In genomic region chr14:79473384-79473783, GRCm38 (mm10) we compare ENCODE assay signal across 35 mouse cellular contexts.
"Had no signal": no experiment of that assay in that cellular context is flagged by ENCODE, and none has a peak within 500 bp of the region (broad histone marks: within the 10 kb centered on the region; RNA-seq: fewer than 3 reads in every experiment).

No protein-coding gene starts in this region.

- H3K27me3 ChIP-seq: heart, embryonic 12.5 days; heart, embryonic 13.5 days; heart, embryonic 15.5 days; hindbrain, embryonic 12.5 days; hindbrain, embryonic 13.5 days; hindbrain, embryonic 15.5 days; intestine, embryonic 15.5 days; kidney, embryonic 15.5 days had no signal

- H3K27ac ChIP-seq: heart, embryonic 10.5 days; heart, embryonic 13.5 days; heart, embryonic 15.5 days; hindbrain, embryonic 10.5 days; hindbrain, embryonic 12.5 days; hindbrain, embryonic 13.5 days; hindbrain, embryonic 14.5 days; hindbrain, embryonic 15.5 days; hindbrain, postnatal 0 days; intestine, embryonic 15.5 days; kidney, embryonic 15.5 days; kidney, postnatal 0 days; layer of hippocampus, adult 2 months had no signal

- H3K9ac ChIP-seq: heart, embryonic 12.5 days; heart, embryonic 13.5 days; heart, embryonic 15.5 days; hindbrain, embryonic 12.5 days; hindbrain, embryonic 13.5 days; hindbrain, embryonic 14.5 days; hindbrain, embryonic 15.5 days; intestine, embryonic 15.5 days; kidney, embryonic 15.5 days had no signal

- H3K4me2 ChIP-seq: heart, embryonic 11.5 days; heart, embryonic 12.5 days; heart, embryonic 13.5 days; heart, embryonic 15.5 days; hindbrain, embryonic 12.5 days; hindbrain, embryonic 13.5 days; hindbrain, embryonic 14.5 days; hindbrain, embryonic 15.5 days; intestine, embryonic 15.5 days; kidney, embryonic 15.5 days had no signal

- DNase-seq: heart, postnatal 10 days; heart, postnatal 14 days; heart, postnatal 36 days; heart, postnatal 4 days; kidney, adult 11 months; kidney, adult 18-20 months; kidney, adult 2 months; kidney, adult 8-10 months; kidney, adult 9 months; kidney, postnatal 10 days; kidney, postnatal 14 days; kidney, postnatal 25 days; kidney, postnatal 36 days; kidney, postnatal 4 days; layer of hippocampus, adult 9-11 months; layer of hippocampus, postnatal 36 days had no signal

- ATAC-seq: hindbrain, embryonic 16.5 days; hindbrain, postnatal 0 days; inflammation-experienced regulatory T-cells, adult 6 months; intestine, embryonic 15.5 days; intestine, embryonic 16.5 days; intestine, postnatal 0 days had no signal

- H3K9me3 ChIP-seq: heart, embryonic 10.5 days; heart, embryonic 12.5 days; heart, embryonic 13.5 days; heart, embryonic 15.5 days; hindbrain, embryonic 10.5 days; hindbrain, embryonic 12.5 days; hindbrain, embryonic 13.5 days; hindbrain, embryonic 15.5 days; intestine, embryonic 15.5 days; kidney, embryonic 15.5 days had no signal

- H3K4me1 ChIP-seq: heart, embryonic 10.5 days; heart, embryonic 12.5 days; heart, embryonic 13.5 days; heart, embryonic 15.5 days; hindbrain, embryonic 10.5 days; hindbrain, embryonic 12.5 days; hindbrain, embryonic 15.5 days; intestine, embryonic 15.5 days; kidney, embryonic 15.5 days had no signal

- H3K4me3 ChIP-seq: heart, embryonic 10.5 days; heart, embryonic 12.5 days; heart, embryonic 13.5 days; heart, embryonic 15.5 days; hindbrain, embryonic 10.5 days; hindbrain, embryonic 12.5 days; hindbrain, embryonic 13.5 days; hindbrain, embryonic 15.5 days; intestine, embryonic 15.5 days; kidney, embryonic 15.5 days; layer of hippocampus, adult 2 months had no signal
